Mouse (Mus musculus) forelimb bud, embryonic 11.5 days (tissue): Measurements from ENCODE around the gene 4931409K22Rik.

Source experiments
- DNase-seq: peaks from one replicate; pipeline ENCODE4 v3.0.0-alpha.2; 2012; ENCODE audit warnings: low read depth, low spot score

Gene 4931409K22Rik

GRCm38 (mm10) chr5:24556709-24557108, at the start of gene 4931409K22Rik:
Gene 4931409K22Rik, minus strand, starts transcription at chr5:24556809.
- DNase-seq: no peak

GRCm38 (mm10) chr5:24605980-24606665, 49.5 kb upstream of the 4931409K22Rik start:
- DNase-seq: no peak

GRCm38 (mm10) chr5:24605321-24605979, 48.8 kb upstream of the 4931409K22Rik start:
- no peak for DNase-seq

- DNase-seq: peak; percentile 83
Measured at GRCm38 (mm10) chr5:24604656-24605100, 48.1 kb upstream of the 4931409K22Rik start.

- DNase-seq: no peak
Measured at GRCm38 (mm10) chr5:24604080-24604655, 47.6 kb upstream of the 4931409K22Rik start.

- DNase-seq: no peak
Measured at GRCm38 (mm10) chr5:24603431-24604010, 46.9 kb upstream of the 4931409K22Rik start.

- DNase-seq: peak; percentile 73
Measured at GRCm38 (mm10) chr5:24602751-24603343, 46.2 kb upstream of the 4931409K22Rik start.

- no peak for DNase-seq
Measured at GRCm38 (mm10) chr5:24601911-24602750, 45.5 kb upstream of the 4931409K22Rik start.

- no peak for DNase-seq
Measured at GRCm38 (mm10) chr5:24601071-24601835, 44.6 kb upstream of the 4931409K22Rik start.

GRCm38 (mm10) chr5:24600236-24600635, 43.6 kb upstream of the 4931409K22Rik start:
- DNase-seq: no peak

GRCm38 (mm10) chr5:24599137-24599536, 42.5 kb upstream of the 4931409K22Rik start:
- DNase-seq: no peak

- peak; percentile 55 for DNase-seq
Measured at GRCm38 (mm10) chr5:24598570-24599006, 42.0 kb upstream of the 4931409K22Rik start.

- no peak for DNase-seq
Measured at GRCm38 (mm10) chr5:24597901-24598569, 41.4 kb upstream of the 4931409K22Rik start.

- DNase-seq: peak; percentile 84
Measured at GRCm38 (mm10) chr5:24597221-24597728, 40.7 kb upstream of the 4931409K22Rik start.

GRCm38 (mm10) chr5:24596519-24597171, 40.0 kb upstream of the 4931409K22Rik start:
- DNase-seq: no peak

GRCm38 (mm10) chr5:24595786-24596380, 39.3 kb upstream of the 4931409K22Rik start:
- DNase-seq: no peak

- DNase-seq: no peak
Measured at GRCm38 (mm10) chr5:24595261-24595660, 38.7 kb upstream of the 4931409K22Rik start.

GRCm38 (mm10) chr5:24594346-24594745, 37.7 kb upstream of the 4931409K22Rik start:
- DNase-seq: no peak
